Mouse (Mus musculus) liver, postnatal 0 days (tissue): ENCODE results near the gene Ppm1k.

Experiments
- CTCF ChIP-seq: sonication (generic); IDR thresholded peaks from 2 replicates; pipeline ENCODE4 v1.5.1; 2016; ENCODE audit warnings: antibody characterized with exemption, low read depth
- EP300 ChIP-seq: IDR thresholded peaks from 2 replicates; pipeline ENCODE4 v1.6.1; 2016; ENCODE audit warnings: antibody characterized with exemption, low read depth, mild to moderate bottlenecking

DNA sequence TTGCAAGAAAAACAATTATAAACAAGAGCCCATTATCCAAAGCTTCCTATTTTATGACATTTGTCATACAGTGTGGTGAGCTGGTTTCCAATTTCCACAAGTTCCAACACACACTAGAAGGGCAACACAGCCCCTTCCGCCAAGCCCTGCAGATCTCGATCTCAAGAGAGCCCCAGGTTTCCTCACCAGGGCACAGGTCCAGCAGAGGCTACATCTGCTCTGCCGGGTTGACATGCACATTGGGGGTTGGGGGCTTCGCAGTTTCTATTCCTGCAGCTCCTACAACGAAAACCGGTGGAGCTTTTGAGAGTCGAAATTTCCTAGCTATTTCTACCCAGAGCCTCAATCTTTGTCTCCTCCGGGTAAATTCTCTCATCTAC is 1.0 kb downstream of the Ppm1k start:
- no peak for TF ChIP-seq CTCF
- no peak for TF ChIP-seq EP300
